Mouse (Mus musculus) yolk sac, embryonic 10.5 days (tissue): ENCODE measurements at regions not wholly inside any gene's neighbourhood (a gene's known extent, or its start where the extent isn't known, plus 50 kb on each side); places are given as distances from the start of the nearest gene placed in this dataset.

ENCODE experiments used
- DNase-seq: peaks from one replicate; pipeline ENCODE4 v3.0.0-alpha.2; 2017; ENCODE audit warnings: low spot score

DNA sequence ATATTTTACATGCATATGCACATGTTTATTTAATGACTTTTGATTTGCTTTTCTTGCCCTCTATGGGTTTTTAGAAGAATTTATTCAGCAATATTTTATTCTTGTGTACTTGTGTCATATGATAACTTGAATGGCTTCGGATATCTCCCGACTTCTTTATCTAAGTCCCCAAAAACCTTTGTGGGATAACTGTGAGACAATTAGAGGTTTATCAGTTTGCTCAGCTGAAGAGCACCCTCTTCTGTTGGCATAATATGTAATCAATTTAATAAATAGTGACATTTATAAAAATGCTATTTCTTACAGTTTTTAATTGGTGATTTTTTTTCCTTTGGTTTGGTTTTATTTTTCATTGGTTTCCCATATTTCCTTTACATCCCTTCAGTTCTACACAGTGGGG lies 194.2 kb upstream of the Tent5a start:
- DNase-seq, result no peak

DNA sequence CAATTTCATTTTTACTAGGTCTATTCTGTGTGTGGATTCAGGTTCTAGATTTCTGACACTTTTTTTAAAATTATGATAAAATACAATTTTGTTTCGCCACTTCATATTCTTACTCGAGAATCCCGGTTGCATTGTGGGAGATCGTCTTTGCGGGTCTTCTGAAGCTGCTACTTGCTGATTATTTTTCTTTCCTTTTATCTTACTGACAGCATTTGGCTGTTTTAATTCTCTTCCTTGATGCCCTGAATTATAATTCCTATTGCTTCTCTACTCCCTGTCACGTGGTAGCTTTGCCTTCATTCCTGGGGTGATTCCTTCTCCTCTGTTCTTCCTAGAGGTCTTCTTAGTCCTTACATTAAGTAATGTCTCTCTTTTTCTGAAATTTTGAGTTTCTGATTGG lies 193.8 kb upstream of the Tent5a start:
- no peak for DNase-seq

DNA sequence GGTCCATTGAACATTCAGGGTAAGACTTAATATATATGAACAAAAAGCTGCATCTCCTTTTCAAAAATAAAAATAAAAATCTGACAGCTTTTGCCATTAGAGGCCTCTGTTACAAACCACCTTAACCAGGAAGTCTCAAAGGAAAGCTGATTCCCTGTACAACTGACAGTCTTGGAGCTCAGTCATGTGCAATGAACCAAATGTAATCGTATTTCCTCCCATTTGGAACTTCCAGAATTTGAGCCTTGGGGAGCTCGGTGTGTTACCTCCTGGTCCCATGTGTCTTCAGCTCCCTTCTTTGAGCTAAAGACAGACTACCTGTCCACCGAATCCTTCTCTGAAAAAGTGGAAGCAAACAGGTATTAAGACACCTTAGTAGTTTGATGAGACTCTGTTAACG lies 171.9 kb upstream of the Tent5a start:
- DNase-seq, result no peak

DNA sequence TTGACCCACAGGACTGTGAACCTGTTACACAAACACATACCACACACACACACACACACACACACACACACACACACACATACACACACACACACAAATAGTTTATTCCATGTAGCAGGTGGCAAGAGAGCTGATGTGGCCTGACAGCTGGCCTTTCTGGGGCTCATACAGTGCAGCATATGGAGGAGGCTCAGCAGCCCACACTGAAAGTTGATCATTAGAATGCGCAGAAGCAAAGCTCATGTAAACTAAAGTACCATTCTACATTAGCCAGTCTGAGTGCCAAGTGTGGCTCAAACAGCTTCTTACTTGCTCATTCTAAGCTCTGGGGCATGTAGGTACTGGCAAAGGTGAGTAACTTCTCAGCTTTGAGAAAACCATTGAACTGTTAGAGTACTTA lies 170.2 kb upstream of the Tent5a start:
- DNase-seq, result no peak

DNA sequence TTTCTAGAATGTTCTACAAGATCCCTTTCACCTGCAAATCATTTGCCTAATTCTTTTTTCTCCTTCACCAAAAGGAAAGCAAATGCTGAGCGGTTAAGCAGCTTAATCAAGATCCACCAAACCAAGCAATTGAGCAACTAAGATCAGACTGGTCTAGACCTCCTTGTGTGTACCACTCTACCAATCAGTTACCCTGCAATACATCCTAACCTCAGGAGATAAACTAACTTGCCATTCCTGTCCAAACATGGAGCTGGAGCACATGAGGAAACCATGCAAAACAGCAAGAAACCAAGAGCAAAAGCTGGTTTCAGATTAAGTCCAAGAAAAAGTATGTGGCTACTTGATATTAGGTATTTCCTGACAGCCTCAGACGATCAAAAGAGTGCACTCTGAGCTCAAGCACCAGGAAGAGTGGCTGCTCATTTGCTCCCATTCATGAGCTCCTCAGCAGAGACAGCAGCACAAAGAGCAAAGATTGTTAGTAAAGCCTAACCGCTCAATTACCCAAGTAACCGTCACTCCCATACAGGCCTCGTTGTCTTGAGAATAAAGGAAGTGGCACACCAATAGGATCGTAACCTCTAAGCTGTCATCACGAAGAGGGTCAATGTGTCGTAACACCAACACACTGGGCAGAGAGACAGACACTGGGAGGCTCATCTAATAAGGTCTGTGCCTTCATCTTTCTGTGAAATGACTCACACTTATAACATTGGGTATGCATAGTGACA lies 169.5 kb upstream of the Tent5a start:
- DNase-seq, result no peak

DNA sequence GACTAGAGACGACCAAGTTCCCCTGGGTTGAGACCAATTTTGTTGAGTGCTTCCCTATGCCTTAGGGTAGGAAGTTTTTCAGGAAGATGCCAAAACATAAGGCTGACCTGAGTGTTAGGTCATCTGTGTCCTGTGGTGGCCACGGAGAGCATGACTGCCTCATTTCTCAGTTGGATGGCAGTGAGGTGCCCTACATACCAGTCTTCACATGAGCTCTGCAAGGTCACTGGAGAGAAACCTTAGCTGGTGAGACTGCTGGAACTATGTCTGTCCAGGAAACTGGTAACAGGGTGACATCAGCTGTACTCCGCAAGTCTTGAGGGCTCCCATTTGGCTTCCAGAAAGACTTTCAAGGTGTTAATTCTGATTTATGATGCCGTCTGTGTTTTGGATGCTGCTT lies 167.9 kb upstream of the Tent5a start:
- no peak for DNase-seq

DNA sequence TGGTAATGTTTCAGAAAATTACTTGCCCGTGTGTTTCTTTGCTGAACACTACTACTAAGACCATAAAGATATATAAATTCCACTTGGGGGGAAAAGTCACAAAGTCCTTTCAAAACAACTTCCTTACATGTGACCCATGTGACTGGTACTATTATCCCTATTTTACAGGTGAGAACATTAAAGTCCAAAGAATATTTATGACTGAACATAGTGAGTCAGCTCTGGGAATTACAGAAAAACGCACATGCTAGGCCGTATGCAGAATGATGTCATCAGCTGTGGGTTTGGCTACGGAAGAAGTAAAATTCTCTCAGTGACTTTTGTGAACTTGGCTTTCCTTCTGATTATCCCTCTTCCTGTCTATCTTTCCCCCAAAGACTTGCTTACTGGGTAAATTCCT lies 166.6 kb upstream of the Tent5a start:
- no peak for DNase-seq

DNA sequence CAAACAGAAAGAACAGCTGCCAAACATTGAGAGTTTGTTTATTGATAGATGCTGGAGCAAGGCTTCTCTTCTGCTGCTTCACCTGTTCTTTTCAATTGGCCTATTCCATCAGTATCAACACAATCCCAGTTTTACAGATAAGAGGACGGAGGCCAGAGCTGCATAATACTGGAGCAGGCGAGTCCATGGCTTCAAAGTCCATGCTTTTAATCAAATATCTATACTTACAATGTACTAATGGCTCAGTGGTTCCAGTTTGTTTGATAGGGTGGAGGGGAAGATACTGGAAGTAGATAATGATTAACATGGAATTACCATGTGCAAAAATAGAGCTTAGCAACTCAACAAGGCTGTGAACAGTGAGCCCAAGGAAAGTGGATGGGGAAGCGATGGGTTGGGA lies 163.2 kb upstream of the Tent5a start:
- DNase-seq, result no peak

DNA sequence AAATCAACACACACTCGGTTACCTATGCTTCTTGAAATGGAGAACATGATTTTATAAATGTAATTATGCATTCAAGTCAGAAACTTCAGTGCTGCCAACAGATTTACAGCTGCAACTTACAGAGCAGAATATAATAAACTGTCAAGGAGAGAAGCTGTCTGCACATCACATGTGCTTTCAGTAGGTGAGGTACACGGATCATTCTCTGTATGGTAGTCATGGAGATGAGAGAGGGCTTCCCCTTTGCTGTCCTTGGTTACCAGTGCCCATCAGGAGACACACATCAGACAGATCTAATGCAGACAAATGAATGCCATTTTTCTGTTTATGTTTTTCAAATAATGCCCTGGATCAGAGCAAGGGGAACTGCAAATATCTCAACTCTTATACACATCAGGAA lies 160.8 kb upstream of the Tent5a start:
- DNase-seq, result no peak

DNA sequence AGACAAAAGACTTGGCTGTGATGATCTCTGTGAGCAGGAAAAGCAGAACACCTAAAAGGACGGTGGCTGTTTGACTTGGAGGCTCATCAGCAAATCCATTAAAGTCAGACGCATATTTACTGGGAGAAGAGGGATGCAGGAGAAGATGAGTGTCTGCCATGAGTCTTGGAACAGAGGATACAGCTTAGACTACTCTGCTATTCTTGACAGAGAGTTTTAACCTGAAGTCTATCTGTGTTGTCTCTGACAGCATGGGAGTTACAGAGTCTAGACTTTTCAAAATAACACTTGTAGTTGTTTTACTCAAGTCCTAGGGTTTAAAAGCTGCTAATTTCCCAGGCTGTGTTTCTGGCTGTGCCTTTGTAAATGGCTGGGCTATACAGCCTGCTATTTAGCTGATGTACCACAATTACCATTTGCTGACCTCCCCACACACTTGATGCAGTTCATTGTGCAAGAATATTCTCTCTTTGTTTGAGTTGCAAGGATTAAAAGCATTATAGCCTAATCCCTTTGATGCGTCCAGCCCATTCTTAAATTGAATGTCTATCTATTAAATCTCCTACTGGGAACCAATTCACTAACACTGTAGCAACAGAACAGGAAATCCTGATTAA lies 160.0 kb upstream of the Tent5a start:
- no peak for DNase-seq

DNA sequence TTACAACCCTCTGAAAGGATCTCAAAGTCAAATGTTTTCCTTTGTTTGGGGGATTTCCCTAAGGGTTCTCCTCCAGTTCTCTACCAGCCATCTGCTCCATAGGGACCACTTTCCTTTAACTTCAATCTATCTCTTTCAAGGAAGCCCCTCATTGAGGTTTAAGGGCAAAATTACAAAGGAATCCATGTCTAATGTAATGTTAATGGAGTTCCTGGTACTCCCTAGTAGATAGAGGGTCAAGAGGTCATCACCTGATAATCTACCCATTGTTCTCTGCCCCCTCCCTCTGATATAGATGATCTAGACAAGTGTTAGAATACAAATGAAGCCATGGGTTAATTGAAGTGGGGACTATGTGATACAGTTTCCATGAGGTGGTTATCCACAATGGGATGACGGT lies 158.6 kb upstream of the Tent5a start:
- no peak for DNase-seq

DNA sequence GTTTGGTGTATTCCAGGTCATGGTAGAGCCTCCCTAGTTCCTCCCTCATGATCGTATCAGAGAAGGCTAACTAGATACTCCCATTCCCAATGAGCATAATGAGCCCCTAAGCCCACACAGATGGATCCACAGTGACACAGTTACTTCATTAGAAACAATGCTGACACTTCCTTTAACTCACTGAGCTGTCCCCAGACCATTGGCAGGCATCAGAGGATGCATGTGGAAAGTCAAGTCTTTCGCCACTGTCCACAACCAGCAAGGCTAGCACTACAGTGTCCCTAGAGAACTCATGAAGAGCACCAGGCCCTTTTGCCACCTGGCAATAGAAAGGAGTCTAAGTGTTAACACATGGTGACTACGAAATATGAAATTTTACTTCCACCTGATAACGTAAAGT lies 156.1 kb upstream of the Tent5a start:
- no peak for DNase-seq

DNA sequence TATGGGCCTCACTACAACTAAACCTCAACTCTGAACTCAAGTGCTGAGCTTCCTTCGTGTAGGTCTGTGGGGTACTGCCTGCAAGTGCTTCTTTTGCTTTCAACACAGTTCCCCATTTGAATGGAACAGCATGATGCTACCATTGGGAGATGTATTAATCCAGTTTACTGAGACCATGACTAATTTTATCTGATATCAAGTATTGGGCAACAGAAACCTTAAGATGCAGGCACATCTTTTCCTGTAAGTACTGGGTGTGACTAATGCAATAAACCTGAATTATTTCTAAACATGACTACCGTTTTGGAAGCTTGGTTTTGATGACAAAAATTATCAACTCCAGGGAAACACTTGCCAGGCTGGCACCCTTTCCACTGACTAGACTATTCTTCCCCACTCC lies 153.4 kb upstream of the Tent5a start:
- no peak for DNase-seq

DNA sequence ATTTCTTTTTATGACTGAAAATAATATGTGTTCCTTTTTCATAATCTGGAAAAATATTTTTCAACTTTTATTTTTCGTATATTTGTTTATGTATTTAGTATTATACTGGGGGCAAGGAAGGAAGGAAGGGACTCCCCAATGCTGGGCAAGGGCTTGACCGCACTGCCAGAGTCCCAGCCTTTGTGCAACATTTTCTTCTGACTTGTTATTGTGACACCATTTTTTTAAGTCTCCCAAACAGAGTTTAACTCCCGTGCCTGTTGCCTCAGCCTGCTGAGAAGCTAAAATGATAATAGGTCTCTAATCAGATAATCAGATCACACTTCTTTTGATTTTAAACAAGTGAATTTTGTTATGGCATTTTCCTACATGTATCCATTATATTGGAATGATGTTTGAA lies 148.1 kb upstream of the Tent5a start:
- DNase-seq, result no peak

DNA sequence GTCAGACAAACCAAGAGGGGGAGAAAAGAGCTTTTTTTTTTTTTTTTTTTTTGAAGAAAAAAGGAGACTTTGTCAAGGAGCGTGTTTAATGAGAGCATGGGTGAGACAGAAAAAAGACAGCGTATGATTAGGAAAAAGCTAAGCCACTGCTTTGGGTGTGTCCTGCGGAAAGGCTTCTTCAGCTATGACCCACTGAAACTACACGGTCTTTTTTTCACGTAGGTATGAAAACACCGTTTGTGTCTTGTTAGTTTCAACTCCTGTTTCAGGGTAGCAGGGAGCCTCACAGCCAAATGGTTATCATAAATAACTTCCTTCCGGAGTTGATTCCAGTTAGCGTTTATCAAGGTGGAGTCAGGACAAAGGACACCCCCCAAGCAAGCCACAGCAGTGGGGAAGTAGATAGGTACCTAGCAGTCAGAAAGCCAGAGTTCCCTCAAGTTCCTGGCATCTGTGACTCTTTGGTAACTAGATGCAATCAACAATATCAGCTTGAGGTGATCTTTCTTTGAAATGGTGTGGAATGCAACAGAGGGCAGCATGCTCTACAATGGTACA lies 143.2 kb upstream of the Tent5a start:
- DNase-seq, result no peak

DNA sequence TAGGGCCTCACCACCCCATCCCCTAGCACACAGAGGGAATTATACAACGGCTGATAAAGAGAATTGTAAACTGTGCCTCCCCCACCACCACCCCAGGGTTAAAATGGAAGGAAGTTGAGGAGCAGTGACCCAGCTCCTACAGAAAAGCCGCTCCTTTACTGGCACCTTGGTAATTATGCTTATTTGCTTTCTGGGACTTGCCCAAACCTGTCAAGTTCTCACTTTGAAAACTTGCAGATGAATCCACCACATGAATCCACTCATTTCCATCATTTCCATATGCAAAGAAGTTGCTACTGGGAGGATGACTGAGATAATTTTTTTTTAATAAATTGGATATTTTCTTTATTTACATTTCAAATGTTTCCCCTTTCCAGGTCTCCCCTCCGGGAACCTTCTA lies 142.1 kb upstream of the Tent5a start:
- no peak for DNase-seq

DNA sequence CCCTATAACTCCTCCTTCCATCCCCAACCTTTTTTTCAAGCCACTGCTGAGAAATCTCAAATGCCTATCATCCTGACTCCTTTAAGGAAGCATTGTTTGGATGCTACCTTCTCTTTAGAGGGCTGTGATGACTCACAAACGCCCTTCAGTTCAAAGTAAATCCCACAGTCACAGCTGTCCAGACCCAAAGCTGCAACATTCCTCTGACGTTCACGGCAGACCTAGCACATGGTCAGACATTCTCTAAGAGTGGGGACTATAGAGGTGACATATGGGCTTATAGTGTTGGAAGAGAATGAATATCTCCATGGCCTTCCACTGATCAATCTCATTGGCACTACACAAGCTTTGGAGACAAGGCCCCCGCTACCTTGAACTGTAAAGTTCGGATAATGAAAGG lies 139.5 kb upstream of the Tent5a start:
- no peak for DNase-seq

DNA sequence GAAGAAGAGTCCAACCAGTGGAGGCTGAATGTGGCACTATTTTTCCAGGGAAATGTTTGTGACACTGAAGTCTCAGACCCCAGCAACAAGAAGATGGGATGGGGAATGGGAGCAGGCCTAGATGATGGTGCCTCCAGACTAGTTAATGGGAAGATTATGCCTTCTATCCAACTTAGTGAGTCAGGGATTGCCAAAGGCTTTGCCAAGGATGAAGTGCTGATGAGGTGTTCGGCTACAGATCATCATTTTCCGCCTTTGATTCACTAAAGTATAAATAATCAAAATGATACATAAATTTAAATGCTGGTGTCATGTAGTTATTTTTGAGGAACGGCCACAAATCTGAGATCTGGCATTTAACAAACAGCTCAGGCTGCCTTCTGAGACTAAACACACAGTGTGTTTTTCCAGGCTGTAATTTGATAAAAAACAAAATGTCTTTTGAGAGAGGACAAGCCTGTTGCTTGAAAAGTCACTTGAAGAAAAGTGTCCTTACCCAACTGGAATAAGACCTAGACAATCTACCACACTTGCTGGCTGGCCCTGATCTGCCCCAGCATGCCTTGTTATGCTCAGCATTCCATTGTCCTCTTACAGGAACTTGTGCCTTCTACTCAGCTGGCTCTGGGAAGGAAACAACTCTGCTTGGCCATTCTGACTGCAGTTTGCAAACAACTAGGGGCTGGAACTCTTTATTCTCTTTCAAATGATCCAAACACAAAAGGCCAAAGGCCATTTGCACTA lies 132.1 kb upstream of the Tent5a start:
- no peak for DNase-seq

DNA sequence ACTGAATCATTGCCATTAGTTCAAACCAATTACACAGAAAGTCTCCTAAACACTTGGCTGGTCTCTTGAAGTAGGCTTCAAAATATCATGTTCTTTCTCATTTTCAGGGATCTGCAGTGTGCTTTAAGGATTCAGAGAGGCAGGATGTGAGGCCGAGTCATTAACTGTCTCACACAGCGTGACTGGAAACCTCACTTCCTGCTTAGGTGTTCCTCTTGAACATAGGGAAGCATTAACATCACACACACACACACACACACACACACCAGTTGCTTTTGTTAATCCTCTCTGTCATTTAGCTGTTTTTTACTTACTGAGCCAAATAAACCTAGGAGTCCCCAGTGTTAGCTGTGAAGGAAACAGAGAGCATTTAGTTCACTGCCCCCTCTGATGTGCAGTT lies 131.2 kb upstream of the Tent5a start:
- DNase-seq, result no peak

DNA sequence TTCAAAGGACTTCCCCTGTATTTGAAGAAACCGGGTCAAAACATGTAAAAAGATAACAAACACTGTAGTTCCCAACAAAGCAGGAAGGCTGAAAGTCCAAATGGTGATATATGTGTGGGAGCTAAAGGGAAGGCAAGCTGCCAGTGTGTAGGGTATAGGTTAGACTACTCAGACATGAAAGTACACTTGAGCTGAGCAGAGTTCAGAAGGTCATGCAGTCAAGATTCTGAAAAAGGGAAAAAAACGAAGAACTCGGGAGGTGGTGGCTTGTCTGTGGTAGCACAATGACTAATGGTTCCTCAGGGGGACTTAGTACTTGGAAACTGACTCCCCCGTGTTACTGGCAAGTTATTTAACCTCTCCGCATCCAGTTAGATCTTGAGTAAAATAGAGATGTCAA lies 130.3 kb upstream of the Tent5a start:
- peak; percentile 16 for DNase-seq

DNA sequence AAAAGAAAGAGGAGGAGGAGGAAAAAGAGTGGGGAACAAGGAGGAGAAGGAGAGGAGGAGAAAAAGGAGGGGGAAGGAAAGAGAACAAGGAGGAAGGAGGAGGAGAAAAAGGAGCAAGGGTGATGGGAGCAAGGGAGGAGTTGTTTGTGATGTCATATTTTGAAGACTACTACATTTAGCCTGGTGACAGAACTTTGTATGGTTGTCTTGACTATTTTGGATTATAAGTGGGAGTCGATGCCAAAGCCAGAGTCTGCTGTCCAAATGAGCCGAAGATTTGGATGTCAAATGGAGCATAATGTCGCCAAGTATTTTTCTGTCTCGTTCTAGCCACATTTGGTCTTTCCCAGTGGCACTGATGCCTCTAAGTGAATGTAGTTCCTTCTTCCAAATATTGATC lies 128.2 kb upstream of the Tent5a start:
- no peak for DNase-seq

DNA sequence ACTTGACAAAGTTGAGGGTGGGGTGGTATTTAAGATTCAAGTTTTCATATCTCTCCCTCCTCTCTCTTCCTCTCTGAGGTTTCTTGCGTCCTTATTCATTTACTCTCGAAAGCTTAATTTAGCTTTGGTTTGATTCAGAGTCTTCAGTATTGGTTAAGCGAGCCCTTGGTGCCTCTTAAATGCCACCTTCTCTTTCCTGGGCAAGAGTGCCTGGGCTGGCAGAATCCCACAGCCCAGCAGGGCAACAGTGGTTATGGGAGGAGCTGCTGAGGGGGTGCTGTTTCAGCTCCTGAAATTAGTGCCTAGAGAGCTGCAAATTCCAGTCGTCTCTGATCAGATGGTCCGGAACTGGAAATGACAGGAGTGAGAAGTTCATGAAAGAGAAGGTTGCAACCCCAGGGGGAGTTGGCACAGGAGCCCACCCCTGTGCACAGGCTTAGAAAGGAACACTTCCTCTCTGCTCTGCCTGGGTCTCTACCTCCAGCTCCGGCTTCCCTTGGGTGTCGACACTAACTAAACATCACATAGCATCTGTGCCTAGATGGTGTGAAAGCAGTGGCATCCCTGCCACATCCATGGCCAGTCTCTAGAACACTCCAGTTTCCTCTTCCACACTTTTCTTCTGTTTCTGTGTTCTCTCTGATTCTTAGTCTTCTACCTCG lies 125.2 kb upstream of the Tent5a start:
- no peak for DNase-seq

DNA sequence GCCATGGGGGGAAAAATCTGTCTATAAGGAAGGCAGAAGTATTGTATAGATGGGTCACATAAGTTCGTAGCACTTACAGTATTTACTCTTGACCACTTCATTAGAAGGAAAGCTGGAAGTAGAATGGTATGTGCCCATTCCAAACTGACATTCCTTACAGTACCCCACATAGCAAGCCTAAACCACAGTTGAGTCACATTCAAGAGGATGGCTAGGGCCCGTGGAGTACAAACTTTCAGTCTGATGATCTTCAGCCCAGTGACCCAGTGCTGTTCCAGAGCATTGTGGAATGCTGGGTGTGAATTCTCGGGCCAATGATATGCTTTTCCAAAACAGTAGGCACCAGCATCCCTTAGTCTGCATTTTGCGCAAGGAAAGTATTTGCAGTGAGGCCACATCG lies 124.2 kb upstream of the Tent5a start:
- DNase-seq, result no peak
